Mouse (Mus musculus) erythroblast, embryonic 14.5 days (primary cell): ENCODE measurements around the gene Slc47a1. TPM values are rescaled to one million over a fixed set of nuclear protein-coding genes. Genes with fewer than 3 reads are reported as not detected.

Experiments used
- H3K27me3 ChIP-seq: 2 replicates; pipeline ENCODE4 v1.6.1; 2012; ENCODE audit warnings: inconsistent platforms; ENCODE audit not compliant: control insufficient read depth
- H3K36me3 ChIP-seq: 2 replicates; pipeline ENCODE4 v1.6.1; 2012; ENCODE audit warnings: mild to moderate bottlenecking, inconsistent platforms; ENCODE audit not compliant: control insufficient read depth
- H3K4me1 ChIP-seq: 2 replicates; pipeline ENCODE4 v1.6.1; 2012; ENCODE audit warnings: inconsistent platforms; ENCODE audit not compliant: control insufficient read depth
- H3K4me3 ChIP-seq: replicated peaks from 2 replicates; pipeline ENCODE3; 2012; ENCODE audit warnings: moderate library complexity, mild to moderate bottlenecking, inconsistent platforms
- H3K9me3 ChIP-seq: 2 replicates; pipeline ENCODE4 v1.6.1; 2012; ENCODE audit warnings: low read length, inconsistent platforms, mixed read lengths; ENCODE audit not compliant: control insufficient read depth
- GATA1 ChIP-seq: IDR thresholded peaks from 2 replicates; pipeline ENCODE4 v1.6.1; 2012; ENCODE audit warnings: low read length, inconsistent platforms, mixed read lengths
- TAL1 ChIP-seq: IDR thresholded peaks from 3 replicates; pipeline ENCODE4 v1.6.1; 2012; ENCODE audit warnings: low read length, inconsistent platforms, mixed read lengths
- polyA plus RNA-seq: library from polyadenylated mRNA; stranded (reverse); fragments of >175 nt; gene quantifications from 2 replicates; pipeline ENCODE4 v1.2.3, GENCODE M21; 2012

The Slc47a1 gene
- polyA plus RNA-seq, 1 experiment: not detected

DNA sequence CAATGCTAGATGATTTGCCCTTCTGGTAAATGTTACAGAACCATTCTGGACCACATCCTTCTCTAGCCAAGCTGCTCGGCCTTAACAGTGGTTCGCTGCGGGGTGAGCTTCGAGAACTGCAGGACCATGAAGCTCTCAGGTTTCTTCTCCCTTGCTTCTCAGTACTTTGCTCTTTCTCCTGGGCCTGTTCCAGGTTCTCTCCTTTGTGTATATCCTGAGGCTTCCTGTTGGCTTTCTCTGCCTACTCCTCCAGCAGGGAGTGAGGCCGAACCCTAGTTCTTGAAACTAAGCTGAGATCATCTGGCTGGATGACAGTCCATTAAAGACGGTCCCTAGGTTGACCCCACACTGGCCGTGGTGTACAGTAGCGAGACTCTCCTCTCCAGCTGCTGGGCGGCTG is 21.5 kb downstream of the Slc47a1 start:
- Histone ChIP-seq H3K4me3 (no peak overlapping the region), H3K9me3 (no peaks in the 10 kb centered on the region), H3K27me3 (no peaks in the 10 kb centered on the region), H3K36me3 (no peaks in the 10 kb centered on the region; the same call in 1 of the 2 replicates), H3K4me1 (no peaks in the 10 kb centered on the region)
- TF ChIP-seq GATA1 (no peak), TAL1 (no peak)

DNA sequence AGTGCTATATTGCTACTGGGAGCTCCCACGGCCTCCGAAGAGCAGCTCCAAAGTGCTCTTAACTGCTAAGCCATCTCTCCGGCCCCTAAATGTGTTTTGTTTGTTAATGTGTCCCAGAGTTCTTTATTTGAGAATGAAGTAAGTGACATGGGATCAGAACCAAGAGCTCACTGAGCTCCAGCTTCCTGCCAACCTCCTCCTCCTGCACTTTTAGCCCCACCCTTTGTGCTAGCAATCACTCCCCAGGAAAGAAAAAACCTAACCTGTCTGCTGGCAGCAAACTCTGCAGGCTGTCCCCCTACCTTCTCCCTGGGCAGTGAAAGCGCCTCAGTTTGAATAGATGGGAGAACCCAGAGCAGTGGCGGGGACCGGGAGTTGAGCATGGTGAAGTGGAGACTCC is 22.0 kb downstream of the Slc47a1 start:
- Histone ChIP-seq H3K27me3 (no peaks in the 10 kb centered on the region), H3K36me3 (no peaks in the 10 kb centered on the region; the same call in 1 of the 2 replicates), H3K4me1 (no peaks in the 10 kb centered on the region), H3K9me3 (no peaks in the 10 kb centered on the region), H3K4me3 (no peak overlapping the region)
- TF ChIP-seq TAL1 (no peak), GATA1 (no peak)

GRCm38 (mm10) chr11:61355351-61355750 is 22.8 kb downstream of the Slc47a1 start:
- no peaks in the 10 kb centered on the region for H3K4me1 ChIP-seq
- H3K4me3 ChIP-seq: no peak overlapping the region
- no peaks in the 10 kb centered on the region for H3K9me3 ChIP-seq
- no peaks in the 10 kb centered on the region for H3K27me3 ChIP-seq
- H3K36me3 ChIP-seq: no peaks in the 10 kb centered on the region; the same call in 1 of the 2 replicates
- TF ChIP-seq TAL1: no peak
- TF ChIP-seq GATA1: no peak

GRCm38 (mm10) chr11:61354346-61354745 is 23.8 kb downstream of the Slc47a1 start:
- no peaks in the 10 kb centered on the region for H3K4me1 ChIP-seq
- H3K9me3 ChIP-seq: no peaks in the 10 kb centered on the region
- H3K36me3 ChIP-seq: no peaks in the 10 kb centered on the region; the same call in 1 of the 2 replicates
- H3K27me3 ChIP-seq: no peaks in the 10 kb centered on the region; the same call in 1 of the 2 replicates
- H3K4me3 ChIP-seq: no peak overlapping the region
- TF ChIP-seq GATA1 (no peak), TAL1 (no peak)

- Histone ChIP-seq H3K4me3 (no peak overlapping the region), H3K9me3 (no peaks in the 10 kb centered on the region), H3K4me1 (no peaks in the 10 kb centered on the region), H3K27me3 (no peaks in the 10 kb centered on the region; the same call in 1 of the 2 replicates), H3K36me3 (no peaks in the 10 kb centered on the region; the same call in 1 of the 2 replicates)
- no peak for TF ChIP-seq GATA1
- TF ChIP-seq TAL1: no peak
Observed at GRCm38 (mm10) chr11:61353038-61353437, 25.1 kb downstream of the Slc47a1 start.

DNA sequence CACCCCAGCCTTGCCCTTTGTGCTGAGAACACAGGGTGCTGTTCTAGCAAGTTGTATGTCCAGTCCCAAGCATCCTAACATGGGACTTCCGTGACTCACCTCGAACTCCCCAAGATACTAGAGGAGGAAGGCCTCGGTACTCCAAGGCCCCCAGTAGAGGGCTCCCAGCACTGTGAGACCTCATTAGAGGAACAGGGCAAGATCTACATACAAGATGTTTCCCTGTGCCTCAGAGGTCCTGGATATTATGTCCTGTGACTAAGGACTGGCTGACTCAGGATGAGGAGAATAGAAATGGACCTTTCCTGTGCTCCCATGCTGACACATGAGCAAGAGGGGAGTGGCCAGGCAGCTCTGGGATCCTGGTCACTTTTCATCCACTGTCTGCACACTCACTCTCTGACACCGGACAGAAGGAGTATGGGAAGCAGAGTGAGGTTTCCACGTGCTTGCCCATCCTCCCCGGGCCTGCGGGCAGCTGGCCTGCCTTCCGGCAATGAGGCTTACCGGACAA is 25.9 kb downstream of the Slc47a1 start:
- H3K27me3 ChIP-seq: no peaks in the 10 kb centered on the region; the same call in 1 of the 2 replicates
- TF ChIP-seq GATA1: no peak
- no peak for TF ChIP-seq TAL1
- H3K36me3 ChIP-seq: no peaks in the 10 kb centered on the region
- H3K4me3 ChIP-seq: no peak overlapping the region
- H3K9me3 ChIP-seq: no peaks in the 10 kb centered on the region
- no peaks in the 10 kb centered on the region for H3K4me1 ChIP-seq

DNA sequence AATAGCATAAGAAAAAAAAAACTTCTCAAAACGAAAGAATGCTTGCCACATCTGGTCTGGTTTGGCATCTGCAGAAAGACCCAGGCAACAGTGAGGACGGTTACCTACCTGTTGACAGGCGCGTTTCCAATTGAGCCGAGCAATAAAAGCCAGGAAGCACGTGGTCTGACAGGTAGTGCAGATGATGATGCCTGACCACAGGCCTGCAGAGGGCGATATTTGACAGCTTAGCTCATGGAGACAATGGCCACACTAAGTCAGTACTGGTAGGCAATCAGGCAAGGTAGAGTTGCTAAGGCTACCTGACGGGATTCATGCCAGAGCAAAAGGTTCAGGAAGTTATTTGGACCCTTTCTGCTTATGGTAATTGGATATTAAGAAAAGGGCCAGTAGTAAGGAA is 28.8 kb downstream of the Slc47a1 start:
- no peak for TF ChIP-seq GATA1
- no peak for TF ChIP-seq TAL1
- no peak overlapping the region for H3K4me3 ChIP-seq
- no peaks in the 10 kb centered on the region for H3K9me3 ChIP-seq
- peaks cover 12% of the 10 kb centered on the region for H3K27me3 ChIP-seq
- H3K36me3 ChIP-seq: no peaks in the 10 kb centered on the region
- no peaks in the 10 kb centered on the region for H3K4me1 ChIP-seq

- Histone ChIP-seq H3K27me3 (peaks cover 42% of the 10 kb centered on the region), H3K36me3 (no peaks in the 10 kb centered on the region), H3K4me1 (no peaks in the 10 kb centered on the region), H3K9me3 (no peaks in the 10 kb centered on the region), H3K4me3 (no peak overlapping the region)
- TF ChIP-seq GATA1: no peak
Observed at GRCm38 (mm10) chr11:61346133-61346532, 32.0 kb downstream of the Slc47a1 start.

- Histone ChIP-seq H3K9me3 (no peaks in the 10 kb centered on the region), H3K27me3 (peaks cover 43% of the 10 kb centered on the region), H3K4me3 (no peak within 1 kb of the TSS), H3K36me3 (no peaks in the 10 kb centered on the region), H3K4me1 (no peaks in the 10 kb centered on the region)
- TF ChIP-seq GATA1 (no peak), TAL1 (no peak)
Observed at GRCm38 (mm10) chr11:61342505-61343420, 35.4 kb downstream of the Slc47a1 start, which contains the start of gene Slc47a2. Gene Slc47a2, minus strand, starts transcription at chr11:61342860.
